Mouse (Mus musculus): ENCODE results near the gene Nfkb1.

DNA sequence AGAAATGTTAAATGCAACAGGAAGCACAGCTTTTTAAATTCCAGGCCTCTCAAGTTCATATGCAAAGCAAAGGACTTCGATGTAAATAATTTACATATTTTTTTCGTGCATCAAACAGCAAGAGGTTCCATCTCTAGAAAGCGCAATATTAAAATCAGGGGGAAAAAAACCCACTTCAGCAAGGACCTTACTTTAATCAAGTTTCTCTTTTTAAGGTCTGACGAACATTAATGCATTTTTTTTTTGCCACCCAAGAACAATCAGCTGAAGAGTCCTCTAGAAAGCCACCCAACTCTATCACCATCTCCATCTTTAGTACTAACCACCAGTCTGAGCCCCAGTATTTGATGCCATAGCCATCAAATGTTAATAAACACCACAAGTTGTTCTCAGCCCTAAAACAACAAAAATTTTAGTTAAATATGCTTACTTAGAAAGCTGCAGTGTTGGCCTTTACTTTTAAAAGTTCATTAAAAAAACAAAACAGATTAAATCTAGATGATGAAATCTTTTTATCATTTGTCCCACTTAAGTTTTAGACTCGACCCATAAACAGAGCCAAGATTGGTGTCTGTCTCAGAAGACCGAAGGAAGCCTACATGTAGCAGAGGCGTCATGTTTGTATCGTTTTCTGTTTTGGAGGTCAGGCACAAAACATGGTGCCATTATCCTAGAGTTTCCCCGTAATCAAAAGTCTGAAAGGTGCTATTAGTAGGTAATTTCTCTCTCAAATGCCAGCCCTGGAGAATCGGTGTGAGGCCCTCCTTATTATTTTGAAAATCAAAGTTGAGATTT lies 1.4 kb downstream of the Nfkb1 start:
- TF ChIP-seq POLR2A (IDR thresholded peaks at IDR 0.05; ENCODE audit: insufficient read depth, low read length) = no peak
- TF ChIP-seq CTCF (IDR thresholded peaks at IDR 0.05; ENCODE audit: low read depth, low read length) = no peak
